Mouse (Mus musculus): ENCODE results near the gene Ccdc186. TPM values are rescaled to one million over a fixed set of nuclear protein-coding genes. Genes with fewer than 3 reads are reported as not detected.
A peak's percentile ranks its signal among the peaks of the same experiment; 100 is the strongest.

Gene Ccdc186
- polyA plus RNA-seq, 1 experiment: 24.4 TPM

GRCm38 (mm10) chr19:56813360-56813759 is 8.6 kb downstream of the Ccdc186 start:
- no peak overlapping the region for H3K4me3 ChIP-seq (replicated peaks; ENCODE audit: insufficient read depth, low read depth, low read length)
- H3K27me3 ChIP-seq (ENCODE audit: control insufficient read depth, insufficient read depth, low read length): no peaks in the 10 kb centered on the region
- TF ChIP-seq POLR2A (IDR thresholded peaks at IDR 0.05; ENCODE audit: borderline replicate concordance, insufficient read depth, low read length): no peak
- TF ChIP-seq CTCF (IDR thresholded peaks at IDR 0.05; ENCODE audit: borderline replicate concordance, insufficient read depth, low read depth, low read length): no peak
- WGBS: 83% methylated on average over 4 of the region's 4 CpGs
- DNase-seq: no peak
- H3K27ac ChIP-seq (ENCODE audit: insufficient read depth, low read length): no peak overlapping the region
- H3K4me1 ChIP-seq (ENCODE audit: control insufficient read depth, insufficient read depth, low read length): peaks cover 13% of the 10 kb centered on the region; the same call in 1 of the 2 replicates

GRCm38 (mm10) chr19:56811590-56811989 is 10.4 kb downstream of the Ccdc186 start:
- peaks cover 4% of the 10 kb centered on the region; the same call in 1 of the 2 replicates for H3K4me1 ChIP-seq (ENCODE audit: control insufficient read depth, insufficient read depth, low read length)
- H3K4me3 ChIP-seq (replicated peaks; ENCODE audit: insufficient read depth, low read depth, low read length): no peak overlapping the region
- DNase-seq: peak; percentile 36 to 38
- 49% methylated on average over 9 of the region's 9 CpGs for WGBS
- H3K27me3 ChIP-seq (ENCODE audit: control insufficient read depth, insufficient read depth, low read length): no peaks in the 10 kb centered on the region
- H3K27ac ChIP-seq (ENCODE audit: insufficient read depth, low read length): no peak overlapping the region
- TF ChIP-seq CTCF (IDR thresholded peaks at IDR 0.05; ENCODE audit: borderline replicate concordance, insufficient read depth, low read depth, low read length) (peak; percentile 50; the same call in 1 of the 2 replicates), POLR2A (IDR thresholded peaks at IDR 0.05; ENCODE audit: borderline replicate concordance, insufficient read depth, low read length) (no peak)

- Histone ChIP-seq H3K27me3 (ENCODE audit: control insufficient read depth, insufficient read depth, low read length) (no peaks in the 10 kb centered on the region), H3K27ac (ENCODE audit: insufficient read depth, low read length) (no peak overlapping the region), H3K4me1 (ENCODE audit: control insufficient read depth, insufficient read depth, low read length) (peaks cover 7% of the 10 kb centered on the region; the same call in 1 of the 2 replicates), H3K4me3 (replicated peaks; ENCODE audit: insufficient read depth, low read depth, low read length) (no peak overlapping the region)
- TF ChIP-seq CTCF (IDR thresholded peaks at IDR 0.05; ENCODE audit: borderline replicate concordance, insufficient read depth, low read depth, low read length): no peak
- DNase-seq: no peak
These were observed 11.3 kb downstream of the Ccdc186 start for GRCm38 (mm10) chr19:56810641-56811146.

DNA sequence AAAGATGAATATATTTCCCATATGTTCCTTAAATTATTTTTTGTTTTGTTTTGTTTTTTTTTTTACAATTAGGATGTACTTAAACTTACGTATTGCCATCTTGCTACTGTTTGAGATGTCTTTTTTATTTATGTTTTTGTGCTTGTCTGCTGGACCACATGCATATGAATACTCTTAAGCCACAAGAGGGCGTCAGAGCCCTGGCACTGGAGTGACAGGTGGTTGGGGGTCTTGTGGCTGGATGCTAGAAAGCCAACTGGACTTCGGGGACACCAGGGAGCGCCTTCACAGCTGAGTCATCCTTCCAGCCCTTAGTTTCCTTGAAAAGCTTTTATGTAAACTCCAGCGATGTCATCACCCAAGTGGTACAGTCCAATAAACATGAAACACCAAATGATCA is 13.2 kb downstream of the Ccdc186 start:
- Histone ChIP-seq H3K27ac (ENCODE audit: insufficient read depth, low read length) (no peak overlapping the region), H3K27me3 (ENCODE audit: control insufficient read depth, insufficient read depth, low read length) (no peaks in the 10 kb centered on the region), H3K4me1 (ENCODE audit: control insufficient read depth, insufficient read depth, low read length) (peaks cover 11% of the 10 kb centered on the region), H3K4me3 (replicated peaks; ENCODE audit: insufficient read depth, low read depth, low read length) (no peak overlapping the region)
- 36% methylated on average over 5 of the region's 5 CpGs for WGBS
- TF ChIP-seq POLR2A (IDR thresholded peaks at IDR 0.05; ENCODE audit: borderline replicate concordance, insufficient read depth, low read length) (no peak), CTCF (IDR thresholded peaks at IDR 0.05; ENCODE audit: borderline replicate concordance, insufficient read depth, low read depth, low read length) (peak; percentile 37; the same call in 1 of the 2 replicates)
- peak in 1 of 2 experiments; percentile 18 for DNase-seq

- 98% methylated on average over 5 of the region's 5 CpGs for WGBS
- Histone ChIP-seq H3K4me3 (replicated peaks; ENCODE audit: insufficient read depth, low read depth, low read length) (no peak overlapping the region), H3K27ac (ENCODE audit: insufficient read depth, low read length) (no peak overlapping the region), H3K4me1 (ENCODE audit: control insufficient read depth, insufficient read depth, low read length) (peaks cover 11% of the 10 kb centered on the region), H3K27me3 (ENCODE audit: control insufficient read depth, insufficient read depth, low read length) (no peaks in the 10 kb centered on the region)
- no peak for DNase-seq
- TF ChIP-seq POLR2A (IDR thresholded peaks at IDR 0.05; ENCODE audit: borderline replicate concordance, insufficient read depth, low read length) (no peak), CTCF (IDR thresholded peaks at IDR 0.05; ENCODE audit: borderline replicate concordance, insufficient read depth, low read depth, low read length) (no peak)
These were observed 14.9 kb downstream of the Ccdc186 start for GRCm38 (mm10) chr19:56807122-56807521.

- DNase-seq: peak; percentile 66 to 85
- 16% methylated on average over 2 of the region's 2 CpGs for WGBS
- TF ChIP-seq POLR2A (IDR thresholded peaks at IDR 0.05; ENCODE audit: borderline replicate concordance, insufficient read depth, low read length): no peak
- TF ChIP-seq CTCF (IDR thresholded peaks at IDR 0.05; ENCODE audit: borderline replicate concordance, insufficient read depth, low read depth, low read length): peak; percentile 34; the same call in 1 of the 2 replicates
These were observed 16.6 kb downstream of the Ccdc186 start for GRCm38 (mm10) chr19:56805366-56805765.

DNA sequence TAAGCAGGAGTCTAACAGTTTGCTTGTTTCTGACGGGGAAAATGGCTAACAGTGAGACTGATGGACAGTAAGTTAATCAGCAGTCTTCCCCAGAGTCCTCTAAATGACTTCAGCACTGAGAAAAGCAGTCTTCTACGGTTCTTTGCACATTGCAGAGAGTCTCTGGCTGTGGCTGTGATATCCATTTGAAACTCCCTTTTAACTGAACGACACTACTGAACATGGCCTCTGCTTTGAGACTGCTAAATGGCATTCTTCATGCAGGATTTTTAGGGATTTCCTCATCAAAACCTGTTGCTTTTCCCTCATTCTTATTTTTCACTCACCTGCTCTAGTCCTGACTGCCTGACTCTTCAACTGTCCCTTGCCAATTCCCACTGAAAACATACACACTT is 19.6 kb downstream of the Ccdc186 start:
- WGBS: 89% methylated on average over 3 of the region's 3 CpGs
- peaks cover 7% of the 10 kb centered on the region for H3K4me1 ChIP-seq (ENCODE audit: control insufficient read depth, insufficient read depth, low read length)
- H3K27me3 ChIP-seq (ENCODE audit: control insufficient read depth, insufficient read depth, low read length): no peaks in the 10 kb centered on the region
- DNase-seq: no peak
- no peak overlapping the region for H3K4me3 ChIP-seq (replicated peaks; ENCODE audit: insufficient read depth, low read depth, low read length)
- H3K27ac ChIP-seq (ENCODE audit: insufficient read depth, low read length): no peak overlapping the region
- TF ChIP-seq CTCF (IDR thresholded peaks at IDR 0.05; ENCODE audit: borderline replicate concordance, insufficient read depth, low read depth, low read length) (no peak), POLR2A (IDR thresholded peaks at IDR 0.05; ENCODE audit: borderline replicate concordance, insufficient read depth, low read length) (no peak)

More at GRCm38 (mm10) chr19:56805366-56805765, 16.6 kb downstream of the Ccdc186 start:
- Histone ChIP-seq H3K4me3 (replicated peaks; ENCODE audit: insufficient read depth, low read depth, low read length) (no peak overlapping the region), H3K4me1 (ENCODE audit: control insufficient read depth, insufficient read depth, low read length) (peaks cover 11% of the 10 kb centered on the region), H3K27me3 (ENCODE audit: control insufficient read depth, insufficient read depth, low read length) (no peaks in the 10 kb centered on the region), H3K27ac (ENCODE audit: insufficient read depth, low read length) (peak overlapping the region; percentile 62)

DNA sequence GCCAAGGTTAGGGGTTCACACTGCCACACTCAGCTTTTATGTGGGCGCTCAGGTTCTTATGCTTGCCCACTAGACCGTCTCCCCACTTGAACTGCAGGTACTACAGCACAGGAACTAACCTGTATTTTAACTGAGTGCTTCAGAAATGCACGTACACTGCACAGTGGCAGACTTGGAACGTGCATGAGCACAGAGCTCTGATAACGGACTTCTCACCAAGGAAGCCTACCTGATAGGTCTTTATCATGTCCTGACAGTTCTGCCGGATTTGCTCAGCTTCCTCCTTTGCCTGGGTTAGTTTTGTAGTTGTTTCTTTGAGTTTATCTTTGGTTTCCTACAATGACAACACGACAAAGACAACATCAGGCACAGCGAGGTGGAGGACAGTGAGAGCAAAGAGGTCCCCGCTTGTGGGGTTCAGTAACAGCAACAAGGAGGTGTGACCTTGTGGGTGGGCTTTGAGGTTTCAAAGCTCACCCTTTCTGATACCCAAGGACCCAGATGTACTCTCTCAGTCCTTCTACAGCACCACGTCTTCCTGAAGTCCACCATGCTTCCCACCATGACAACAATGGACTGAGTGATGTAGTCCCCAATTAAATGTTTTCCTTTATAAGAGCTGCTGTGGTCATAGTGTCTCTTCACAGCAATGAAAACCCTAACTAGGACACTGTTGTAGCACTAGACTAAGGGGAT is 20.2 kb downstream of the Ccdc186 start:
- no peak for DNase-seq
- no peak overlapping the region for H3K27ac ChIP-seq (ENCODE audit: insufficient read depth, low read length)
- TF ChIP-seq POLR2A (IDR thresholded peaks at IDR 0.05; ENCODE audit: borderline replicate concordance, insufficient read depth, low read length) (no peak), CTCF (IDR thresholded peaks at IDR 0.05; ENCODE audit: borderline replicate concordance, insufficient read depth, low read depth, low read length) (no peak)
- peaks cover 7% of the 10 kb centered on the region for H3K4me1 ChIP-seq (ENCODE audit: control insufficient read depth, insufficient read depth, low read length)
- 96% methylated on average over 10 of the region's 10 CpGs for WGBS
- H3K27me3 ChIP-seq (ENCODE audit: control insufficient read depth, insufficient read depth, low read length): no peaks in the 10 kb centered on the region
- H3K4me3 ChIP-seq (replicated peaks; ENCODE audit: insufficient read depth, low read depth, low read length): no peak overlapping the region
